ENCODE assay signal across 8 mouse cellular contexts in the genomic region with DNA sequence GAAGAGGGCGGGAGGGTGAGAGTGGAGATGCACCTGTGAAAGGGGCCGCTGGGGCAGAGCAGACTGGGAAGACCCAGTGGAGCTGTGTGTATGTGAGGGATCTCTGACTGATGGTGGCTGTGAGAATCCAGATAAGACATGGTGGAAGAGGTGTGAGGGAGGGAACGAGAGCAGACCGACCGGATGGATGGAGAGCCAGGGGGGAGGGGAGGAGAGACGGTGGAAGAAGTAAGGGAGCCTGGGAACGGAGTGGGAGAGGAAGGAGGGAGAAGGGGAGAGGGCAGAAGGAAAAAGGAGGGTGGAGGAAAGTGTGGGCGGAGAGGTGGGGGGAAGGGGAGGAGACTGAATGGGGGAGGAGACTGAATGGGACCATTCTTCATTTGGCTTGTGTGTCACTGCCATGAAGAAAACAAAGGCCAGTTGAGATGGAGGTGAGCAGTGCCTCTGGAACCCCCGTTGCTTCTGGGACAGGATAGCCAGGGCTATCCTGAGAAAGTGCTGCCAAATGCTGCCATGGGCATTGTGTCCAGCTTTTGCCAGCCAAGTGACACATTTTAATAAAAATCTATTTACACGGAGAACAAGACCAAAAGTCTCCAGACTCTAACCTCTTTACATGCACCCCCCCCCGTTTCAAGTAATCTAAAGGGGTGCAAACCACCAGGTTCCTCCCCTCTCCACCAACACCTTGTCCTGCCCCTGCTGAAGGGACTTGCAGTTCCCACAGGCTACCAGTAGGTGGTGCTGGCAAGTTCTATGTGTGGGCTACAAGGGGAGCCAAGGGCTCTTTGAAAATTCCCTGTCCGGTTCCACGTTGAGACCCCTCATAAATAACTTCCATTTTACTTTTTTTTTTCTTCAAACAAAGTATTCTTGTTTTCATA.
DNase-seq lines count a peak whose midpoint lies in the region; ATAC-seq and TF ChIP-seq lines count a peak whose summit lies in the region.

No protein-coding gene starts in this region.

- no peaks in the 10 kb centered on the region for H3K9me3 ChIP-seq in heart, postnatal 0 days (replicated peaks; ENCODE audit: control insufficient read depth, low read length)
- no peaks in the 10 kb centered on the region for H3K9me3 ChIP-seq in liver, embryonic 13.5 days (replicated peaks)
- H3K9me3 ChIP-seq in neural tube, embryonic 13.5 days, result no peaks in the 10 kb centered on the region

- H3K4me3 ChIP-seq in embryonic fibroblast, embryonic 13.5 days (ENCODE audit: insufficient read depth, low read length), result no peak overlapping the region
- H3K4me3 ChIP-seq in heart, postnatal 0 days (ENCODE audit: low read depth, low read length), result no peak overlapping the region
- H3K4me3 ChIP-seq in liver, embryonic 13.5 days (replicated peaks), result no peak overlapping the region
- H3K4me3 ChIP-seq in neural tube, embryonic 13.5 days, result no peak overlapping the region
- H3K4me3 ChIP-seq in testis, adult 2 months (ENCODE audit: control insufficient read depth, low read depth, low read length), result no peak overlapping the region

- 21% methylated on average over 13 of the region's 13 CpGs for WGBS in heart, postnatal 0 days
- 25% methylated on average over 13 of the region's 13 CpGs for WGBS in liver, embryonic 13.5 days (ENCODE audit: insufficient replicate concordance)
- 30% methylated on average over 13 of the region's 13 CpGs for WGBS in neural tube, embryonic 13.5 days

- H3K36me3 ChIP-seq in heart, postnatal 0 days (replicated peaks; ENCODE audit: control insufficient read depth, insufficient read depth, low read length), result no peaks in the 10 kb centered on the region
- H3K36me3 ChIP-seq in liver, embryonic 13.5 days, result no peaks in the 10 kb centered on the region
- no peaks in the 10 kb centered on the region for H3K36me3 ChIP-seq in neural tube, embryonic 13.5 days
- no peaks in the 10 kb centered on the region for H3K36me3 ChIP-seq in testis, adult 2 months (ENCODE audit: control insufficient read depth, insufficient read depth, low read length)

- no peak overlapping the region for H3K4me2 ChIP-seq in heart, postnatal 0 days (ENCODE audit: low read depth, low read length)
- H3K4me2 ChIP-seq in liver, embryonic 13.5 days, result no peak overlapping the region
- no peak overlapping the region for H3K4me2 ChIP-seq in neural tube, embryonic 13.5 days

- no peak overlapping the region for H3K9ac ChIP-seq in heart, postnatal 0 days (replicated peaks; ENCODE audit: low read depth, low read length)
- no peak overlapping the region for H3K9ac ChIP-seq in liver, embryonic 13.5 days
- H3K9ac ChIP-seq in neural tube, embryonic 13.5 days, result no peak overlapping the region

- no peaks in the 10 kb centered on the region for H3K27me3 ChIP-seq in heart, postnatal 0 days (ENCODE audit: control insufficient read depth, insufficient read depth, low read length)
- H3K27me3 ChIP-seq in liver, embryonic 13.5 days, result no peaks in the 10 kb centered on the region
- H3K27me3 ChIP-seq in neural tube, embryonic 13.5 days, result no peaks in the 10 kb centered on the region
- H3K27me3 ChIP-seq in testis, adult 2 months (ENCODE audit: control insufficient read depth, insufficient read depth, low read length), result no peaks in the 10 kb centered on the region

- H3K4me1 ChIP-seq in embryonic fibroblast, embryonic 13.5 days (ENCODE audit: control insufficient read depth, insufficient read depth, low read length), result no peaks in the 10 kb centered on the region; the same call in 1 of the 2 replicates
- H3K4me1 ChIP-seq in heart, postnatal 0 days (ENCODE audit: control insufficient read depth, insufficient read depth), result 0 out of 2 replicates have a peak, but pooled peaks cover 7% of the 10 kb centered on the region
- H3K4me1 ChIP-seq in liver, embryonic 13.5 days (replicated peaks), result 0 out of 2 replicates have a peak, but pooled peaks cover 3% of the 10 kb centered on the region
- H3K4me1 ChIP-seq in neural tube, embryonic 13.5 days (replicated peaks), result peaks cover 15% of the 10 kb centered on the region; the same call in 1 of the 2 replicates
- H3K4me1 ChIP-seq in testis, adult 2 months (ENCODE audit: control insufficient read depth, insufficient read depth, low read length), result no peaks in the 10 kb centered on the region

- H3K27ac ChIP-seq in embryonic fibroblast, embryonic 13.5 days (ENCODE audit: insufficient read depth, low read length), result no peak overlapping the region
- H3K27ac ChIP-seq in heart, postnatal 0 days (ENCODE audit: low read depth), result no peak overlapping the region
- no peak overlapping the region for H3K27ac ChIP-seq in liver, embryonic 13.5 days
- H3K27ac ChIP-seq in neural tube, embryonic 13.5 days (replicated peaks), result no peak overlapping the region
- H3K27ac ChIP-seq in testis, adult 2 months (ENCODE audit: control insufficient read depth, insufficient read depth, low read depth, low read length), result no peak overlapping the region

- TF ChIP-seq EP300 in heart, postnatal 0 days (IDR thresholded peaks at IDR 0.05; ENCODE audit: low read depth), result no peak

- DNase-seq in CD4-positive helper T cell, adult 2 months (ENCODE audit: low read depth, low spot score), result peak; percentile 46
- DNase-seq in brain, adult 2 months (ENCODE audit: low read depth, low spot score), result peak; percentile 91
- peak; percentile 43 for DNase-seq in heart, postnatal 0 days (ENCODE audit: low spot score)
- DNase-seq in kidney, postnatal 14 days, result peak; percentile 74
- peak; percentile 59 for DNase-seq in liver, embryonic 13.5 days

- TF ChIP-seq CTCF in embryonic fibroblast, embryonic 13.5 days (IDR thresholded peaks at IDR 0.05; ENCODE audit: borderline replicate concordance, insufficient read depth, low read length), result peak; percentile 88
- TF ChIP-seq CTCF in heart, postnatal 0 days (IDR thresholded peaks at IDR 0.05; ENCODE audit: low read depth), result peak; percentile 94
- TF ChIP-seq CTCF in testis, adult 2 months (IDR thresholded peaks at IDR 0.05; ENCODE audit: control insufficient read depth, insufficient read depth, insufficient replicate concordance, low read depth, low read length), result peak; percentile 96

- no peak for TF ChIP-seq POLR2A in embryonic fibroblast, embryonic 13.5 days (IDR thresholded peaks at IDR 0.05; ENCODE audit: low read depth, low read length)
- no peak for TF ChIP-seq POLR2A in testis, adult 2 months (IDR thresholded peaks at IDR 0.05; ENCODE audit: control insufficient read depth, low read depth, low read length)

- peak; percentile 59; the same call in 1 of the 2 replicates for ATAC-seq in heart, postnatal 0 days (ENCODE audit: insufficient read depth, low read depth)
- no peak for ATAC-seq in liver, embryonic 13.5 days (ENCODE audit: low read depth)
- peak; percentile 76 for ATAC-seq in neural tube, embryonic 13.5 days (ENCODE audit: low read depth)
